Mouse (Mus musculus): ENCODE data around the gene Tnfaip6. TPM values are rescaled to one million over a fixed set of nuclear protein-coding genes. Genes with fewer than 3 reads are reported as not detected.

Tnfaip6 gene
- polyA plus RNA-seq (2017; shearing (Covaris generic)) = not detected

DNA sequence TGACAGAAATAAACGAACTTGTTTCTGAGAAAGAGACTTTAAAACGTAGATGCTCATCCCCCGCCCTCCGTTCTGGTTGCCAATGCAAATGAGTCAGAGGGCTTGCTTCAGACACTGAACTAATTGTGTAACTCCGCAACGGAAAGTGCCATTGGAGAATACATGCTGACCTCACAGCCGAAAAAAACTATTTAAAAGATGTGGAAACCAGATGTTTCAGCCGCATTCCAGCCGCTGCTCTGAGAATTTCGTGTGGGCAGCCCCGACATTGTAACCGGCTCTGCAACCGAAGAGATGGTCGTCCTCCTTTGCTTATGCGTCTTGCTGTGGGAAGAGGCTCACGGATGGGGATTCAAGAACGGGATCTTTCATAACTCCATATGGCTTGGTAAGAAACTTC lies at the start of gene Tnfaip6:
TSS of gene Tnfaip6 (plus strand) at position 128 of the 400 bp plus-strand sequence.

GRCm38 (mm10) chr2:52072491-52073140 lies 34.8 kb downstream of the Tnfaip6 start, which contains the start of gene Rif1:
Gene Rif1, plus strand, starts transcription at chr2:52072832.

Other genes with a start within 250 kb of the Tnfaip6 start
- gene Rbm43, start 102.8 kb upstream of the Tnfaip6 start, polyA plus RNA-seq (2017; shearing (Covaris generic)) = 20.5 TPM
- gene Nmi, start 64.5 kb upstream of the Tnfaip6 start, polyA plus RNA-seq (2017; shearing (Covaris generic)) = 127 TPM
- gene Rif1, start 34.8 kb downstream of the Tnfaip6 start, polyA plus RNA-seq (2017; shearing (Covaris generic)) = 94.1 TPM